Mouse (Mus musculus): Measurements from ENCODE around the gene Cox8a.

Gene Cox8a

DNA sequence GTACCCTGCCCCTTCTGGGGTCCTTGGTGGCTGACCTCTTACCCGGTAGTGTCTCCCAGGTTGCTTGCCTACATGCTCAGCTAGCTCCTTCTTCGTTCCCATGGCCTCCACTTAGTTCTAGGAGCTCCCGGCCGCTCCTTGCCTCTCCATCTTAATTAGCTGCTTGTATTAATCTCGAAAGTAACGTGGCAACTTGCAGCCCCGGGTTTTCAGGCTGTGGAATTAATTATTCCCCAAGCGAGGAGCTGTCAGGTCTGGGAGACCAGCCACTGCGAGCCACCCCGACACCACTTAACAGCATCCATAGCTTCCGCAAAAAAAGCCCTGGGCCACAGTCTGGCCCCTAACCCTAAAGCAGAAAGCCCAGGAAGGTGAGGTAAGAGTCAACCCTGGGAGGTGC, 34.0 kb downstream of the Cox8a start:
- DNase-seq = no peak

DNA sequence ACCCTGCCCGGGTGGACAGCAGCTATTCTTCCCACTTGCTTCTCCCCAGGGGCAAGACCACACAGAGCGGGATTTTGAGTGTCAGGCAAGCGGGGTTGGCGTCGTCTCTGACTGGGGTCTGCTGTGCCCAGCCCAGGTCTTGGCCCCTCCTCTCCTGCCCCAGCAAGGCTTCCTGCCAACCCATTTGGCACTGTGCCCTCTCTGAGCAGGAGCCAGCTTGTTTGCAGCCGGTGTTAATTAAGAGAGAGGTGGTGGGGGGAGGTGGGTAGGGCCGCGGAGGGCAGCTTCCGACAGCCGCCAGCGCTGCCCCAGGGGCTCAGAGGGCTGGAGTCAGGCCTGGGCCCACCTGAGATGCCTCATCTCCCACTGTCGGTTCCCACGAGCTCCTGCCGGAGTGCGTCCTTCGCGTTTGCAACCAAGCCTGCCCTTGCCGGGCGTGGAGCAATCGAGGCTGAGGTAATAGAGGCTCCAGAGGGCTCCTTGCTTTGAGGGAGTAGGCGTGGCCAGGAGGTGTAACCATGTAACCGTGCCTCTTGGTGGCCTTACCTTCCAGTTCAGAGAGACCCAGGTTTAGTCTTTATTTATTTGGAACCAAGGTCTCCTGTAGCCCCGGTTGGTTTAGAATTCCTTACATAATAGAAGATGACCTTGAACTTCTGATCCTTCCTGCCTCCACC, 35.0 kb downstream of the Cox8a start:
- DNase-seq = peak; percentile 61

DNA sequence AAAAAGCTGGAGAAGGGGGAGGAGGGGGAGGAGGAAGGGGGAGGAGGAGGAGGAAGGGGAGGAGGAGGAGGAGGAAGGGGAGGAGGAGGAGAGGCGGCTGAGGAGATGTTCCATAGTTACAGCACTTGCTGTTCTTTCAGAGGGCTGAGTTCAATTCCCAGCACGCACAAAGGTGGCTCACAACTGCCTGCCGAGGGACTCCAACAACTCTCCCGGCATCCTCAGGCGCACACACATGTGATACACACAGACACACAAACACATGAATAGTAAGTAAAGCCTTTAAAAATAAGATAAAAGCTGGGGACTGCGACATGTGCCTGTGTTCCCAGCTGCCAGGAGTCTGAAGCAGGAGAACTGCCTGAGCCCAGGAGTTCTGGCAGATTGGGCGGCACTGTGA, 35.9 kb downstream of the Cox8a start:
- DNase-seq = no peak

DNA sequence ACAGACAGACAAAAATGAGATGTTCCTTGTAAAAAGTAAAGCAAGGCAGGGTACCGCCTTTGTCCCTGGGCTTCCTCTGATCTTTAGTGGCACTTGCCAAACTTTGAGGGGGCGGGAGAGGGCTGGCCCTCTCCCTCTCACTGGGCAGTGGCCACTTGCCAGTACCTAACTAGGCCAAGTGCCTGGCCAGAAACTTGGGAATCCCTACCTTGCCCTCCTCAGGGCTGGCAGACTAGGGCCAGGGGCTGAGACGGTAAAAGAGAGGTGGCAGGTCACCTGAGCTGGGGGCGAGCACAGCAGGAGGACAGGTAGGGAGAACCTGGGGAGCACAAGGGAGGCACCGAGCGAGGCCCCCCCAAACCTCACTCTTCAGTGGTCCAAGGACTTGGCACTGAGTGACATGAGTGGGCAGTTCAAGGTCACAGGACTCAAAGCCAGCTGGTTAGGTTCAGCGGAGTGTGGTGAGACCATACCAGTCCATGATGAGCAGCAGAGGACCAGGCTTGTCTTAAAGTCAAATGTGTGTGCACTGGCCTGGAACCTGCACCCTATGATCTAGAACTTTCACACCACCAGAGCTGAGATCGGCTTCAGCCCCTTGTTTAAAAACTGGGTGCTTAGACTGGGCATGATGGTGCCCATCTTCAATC, 36.5 kb downstream of the Cox8a start:
- DNase-seq = no peak

DNA sequence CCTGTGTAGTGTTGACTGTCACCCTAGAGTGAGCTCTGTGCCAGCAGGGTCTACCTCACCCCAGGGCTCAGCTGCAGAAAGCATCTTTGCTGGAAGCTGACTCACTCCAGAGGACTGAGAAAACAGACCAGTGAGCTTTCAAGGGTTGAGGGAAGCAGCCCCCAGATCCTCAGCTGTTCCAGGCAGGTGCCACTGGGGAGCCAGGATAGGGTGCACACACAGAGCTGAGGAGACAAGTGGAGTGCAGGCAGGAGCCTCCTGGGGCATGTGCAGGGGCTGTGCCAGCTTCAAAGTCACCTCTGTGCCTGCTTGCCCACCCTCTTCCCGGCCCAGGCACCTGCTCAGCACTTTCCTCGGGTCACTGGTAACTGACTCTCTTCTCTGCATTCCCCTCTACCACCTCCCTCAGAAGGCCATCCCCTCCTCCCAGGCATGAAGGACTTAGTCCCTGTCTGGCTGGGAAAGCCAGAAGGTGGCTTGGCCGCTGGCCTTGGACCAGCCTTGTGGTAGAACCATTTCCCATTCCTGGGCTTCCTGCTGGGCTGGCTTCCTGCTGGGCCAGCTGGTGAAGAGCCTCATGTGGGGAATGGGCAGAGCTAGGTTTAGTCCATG, 38.5 kb downstream of the Cox8a start:
- DNase-seq = no peak

DNA sequence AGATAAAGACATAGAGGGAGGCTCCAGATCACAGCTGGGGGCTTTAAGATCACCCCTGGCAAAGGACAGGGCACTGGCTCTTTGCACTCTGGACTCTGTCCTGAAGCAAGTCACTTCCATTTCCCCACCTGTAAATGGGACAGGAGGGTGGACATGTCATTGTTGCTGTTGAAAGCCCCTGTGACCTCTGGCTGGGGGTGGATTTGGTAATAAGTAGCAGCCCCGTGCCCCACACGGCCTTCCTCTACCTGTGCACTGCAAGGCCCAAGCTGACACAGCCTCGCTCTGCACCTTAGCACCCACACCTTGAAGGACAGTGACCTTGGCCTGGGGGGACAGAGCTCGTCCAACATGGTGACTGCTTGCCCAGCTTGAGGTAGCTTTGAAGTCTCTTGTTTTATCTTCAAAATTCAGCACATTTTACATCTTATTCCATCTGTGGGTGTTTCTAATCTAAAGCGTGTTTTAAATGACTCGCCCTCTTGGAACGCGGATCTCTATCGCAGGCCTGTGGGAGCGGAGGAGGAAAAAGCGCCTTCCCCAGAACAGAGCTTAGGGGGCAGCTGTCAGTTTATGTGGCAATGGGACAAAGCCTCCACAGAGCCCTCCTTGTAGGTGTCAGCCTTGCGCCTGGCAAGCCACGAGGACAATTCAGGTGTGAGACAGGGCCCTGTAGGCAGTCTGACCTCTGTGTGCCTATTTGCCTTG, 39.5 kb downstream of the Cox8a start:
- no peak for DNase-seq

DNA sequence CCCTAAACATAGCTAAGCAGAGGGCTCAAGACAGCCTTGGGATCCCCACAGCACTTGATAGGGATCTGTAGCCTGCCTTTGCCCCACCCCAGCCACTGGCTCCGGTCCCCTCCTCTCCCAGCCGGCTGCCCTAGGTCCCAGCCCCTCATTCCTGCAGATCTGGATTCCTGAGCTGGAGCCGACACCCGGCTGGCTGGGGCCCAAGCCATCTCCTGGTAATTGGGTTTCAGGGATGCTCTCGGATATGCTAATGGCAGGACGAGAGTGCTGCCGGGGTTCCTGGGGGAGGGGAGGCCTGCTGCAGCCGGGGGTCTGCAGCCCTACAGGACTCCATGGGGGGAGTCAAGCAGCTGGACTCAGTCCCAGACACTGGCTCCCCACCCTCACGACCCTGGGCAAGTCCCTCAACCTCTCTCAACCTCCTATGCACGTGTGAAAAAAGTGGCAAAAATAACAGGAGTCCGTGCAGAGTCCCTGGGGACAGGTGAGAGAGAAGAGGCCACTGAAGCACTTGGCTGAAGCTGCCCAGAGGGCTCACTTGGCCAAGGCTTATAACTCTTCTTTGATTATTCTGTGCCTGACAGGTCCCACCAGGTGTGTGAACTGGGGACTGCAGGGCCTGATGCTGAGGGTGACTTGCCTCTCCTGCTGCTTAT, 41.2 kb downstream of the Cox8a start:
- no peak for DNase-seq

DNA sequence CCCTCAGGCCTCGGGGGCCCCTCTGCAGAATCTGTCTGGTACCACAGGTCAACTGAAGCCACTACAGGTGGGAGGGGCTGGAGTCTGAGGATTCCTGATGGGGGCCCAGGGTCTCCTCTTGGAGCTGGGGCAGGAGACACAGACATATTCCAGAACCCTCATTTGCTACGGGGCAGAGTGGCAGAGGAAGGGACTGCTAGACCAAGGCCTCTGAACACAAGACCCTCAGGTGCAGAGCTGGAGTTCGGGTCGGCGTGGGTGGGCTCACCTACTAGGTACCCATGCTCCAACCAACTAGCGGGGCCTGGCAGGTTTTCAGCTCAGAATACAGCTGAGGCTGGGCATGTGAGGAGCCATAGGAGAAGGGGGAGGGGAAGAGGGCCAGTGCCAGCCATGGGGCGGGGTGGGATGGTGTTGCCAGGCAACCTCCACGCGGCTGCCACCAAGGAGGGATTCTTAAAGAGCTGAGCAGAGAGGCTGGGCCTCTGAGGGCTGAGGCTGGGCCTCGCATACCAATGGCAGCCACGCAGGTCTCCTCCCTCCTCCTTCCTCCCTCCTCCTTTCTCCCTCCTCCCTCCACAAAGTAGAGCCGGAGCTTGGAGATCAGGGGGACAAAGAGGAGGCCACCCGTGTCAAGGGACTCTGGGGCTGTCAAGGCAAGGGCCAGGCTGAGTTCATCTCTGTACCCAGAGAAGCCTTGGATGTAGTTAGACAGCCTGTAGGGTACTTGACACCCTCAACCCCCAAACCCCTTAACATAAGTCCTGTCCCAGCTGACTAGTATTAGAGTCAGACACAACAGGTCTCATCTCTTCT, 45.2 kb downstream of the Cox8a start:
- DNase-seq = peak; percentile 30

DNA sequence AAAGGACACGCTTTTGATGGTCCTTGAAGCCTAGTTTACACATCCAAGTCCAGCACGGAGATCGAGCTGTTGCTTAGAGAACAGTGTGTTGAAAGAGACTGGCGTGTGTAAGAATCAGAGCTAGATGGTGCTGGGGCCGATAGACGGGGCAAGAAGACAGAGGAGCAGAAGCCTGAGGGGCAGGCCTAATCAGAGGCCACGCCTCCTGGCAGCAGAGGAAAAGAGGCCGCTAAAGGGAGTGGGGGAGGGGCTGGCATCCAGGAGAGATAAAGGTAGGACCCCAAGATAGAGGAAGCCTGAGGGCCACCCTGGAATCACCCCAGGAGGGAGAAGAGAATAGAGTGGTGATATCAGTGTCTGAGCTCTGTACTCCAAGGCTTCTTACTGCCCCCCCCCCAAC, 46.0 kb downstream of the Cox8a start:
- DNase-seq = no peak

DNA sequence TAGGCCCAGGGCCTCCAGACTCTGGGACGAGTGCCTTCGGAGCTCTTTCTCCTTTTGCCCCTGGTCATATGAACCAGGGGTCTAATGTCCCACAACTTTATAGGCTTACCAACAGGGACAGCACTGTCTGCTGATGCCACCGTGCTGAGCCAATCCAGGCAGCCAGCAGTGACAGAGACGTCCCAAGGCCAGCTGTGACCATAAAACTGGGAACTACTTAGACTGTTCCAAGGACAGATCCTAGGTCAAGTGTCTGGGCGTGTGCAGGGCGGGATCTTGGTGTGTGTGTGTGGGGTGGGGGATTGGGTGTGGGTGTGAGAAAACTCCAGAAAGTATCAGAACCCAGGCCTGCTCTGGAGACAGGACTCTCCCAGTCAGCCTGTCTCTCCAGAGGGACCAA, 46.5 kb downstream of the Cox8a start:
- no peak for DNase-seq

DNA sequence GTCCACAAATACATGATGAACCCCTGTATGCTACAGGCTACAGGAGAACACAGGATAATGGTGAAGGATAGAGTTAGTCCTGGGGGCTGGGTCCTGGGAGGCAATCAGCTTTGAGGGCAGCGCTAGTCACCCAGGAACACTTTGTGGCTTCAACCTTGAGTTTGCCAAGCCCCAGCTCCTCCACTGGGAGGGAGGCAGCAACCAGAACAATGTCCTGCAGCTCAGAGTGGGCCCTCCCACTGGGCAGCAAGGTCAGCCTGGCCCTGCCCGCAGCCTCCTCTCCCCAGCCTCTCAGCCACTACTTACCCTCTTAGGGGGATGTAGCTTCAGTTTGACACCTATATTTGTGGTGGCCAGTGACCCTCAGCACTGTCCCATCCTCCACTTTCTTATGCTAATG, 49.0 kb downstream of the Cox8a start:
- no peak for DNase-seq

DNA sequence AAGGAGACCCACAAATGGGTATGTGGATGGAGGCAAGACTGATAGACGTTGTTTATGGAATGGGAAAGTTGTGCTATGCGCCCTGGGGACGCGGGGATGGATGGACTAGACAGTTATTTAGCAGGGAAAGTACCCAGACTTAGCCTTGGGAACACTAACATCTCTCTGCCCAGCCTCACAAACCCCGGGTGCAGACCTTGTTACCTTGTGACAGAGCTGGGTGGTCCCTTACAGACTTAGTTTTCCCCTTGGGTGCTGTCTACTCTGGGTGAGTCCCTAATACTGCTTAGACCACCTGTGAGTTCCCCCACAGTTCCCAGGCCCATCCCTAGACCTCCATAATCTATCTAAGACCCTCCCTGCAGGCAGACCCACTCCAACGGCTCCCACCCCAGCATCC, 50.6 kb downstream of the Cox8a start:
- DNase-seq = no peak

DNA sequence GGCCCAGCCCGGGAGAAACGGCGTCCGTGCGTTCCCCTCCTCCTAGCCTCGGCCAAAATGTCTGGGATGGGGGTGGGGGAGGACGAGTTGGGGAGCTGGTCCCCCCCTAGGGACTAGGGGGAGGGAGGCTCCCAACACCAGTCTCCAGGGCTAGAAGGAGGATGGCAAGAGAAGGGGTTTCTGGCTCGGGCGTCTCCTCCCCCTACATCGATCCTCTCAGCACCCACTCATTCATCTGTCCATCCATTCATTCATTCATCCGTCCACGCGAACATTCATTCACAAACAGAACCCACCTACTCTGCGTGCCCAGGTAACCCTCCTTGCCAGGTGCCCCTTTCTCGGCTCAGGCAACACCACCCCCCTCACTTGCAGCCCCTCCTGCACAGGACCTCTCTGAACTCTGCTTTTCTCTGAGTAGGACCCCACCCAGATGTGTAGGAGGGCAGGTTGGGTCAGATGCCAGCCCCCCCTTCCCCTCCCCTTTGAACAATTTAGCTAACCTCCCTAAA, 51.2 kb downstream of the Cox8a start:
- no peak for DNase-seq

DNA sequence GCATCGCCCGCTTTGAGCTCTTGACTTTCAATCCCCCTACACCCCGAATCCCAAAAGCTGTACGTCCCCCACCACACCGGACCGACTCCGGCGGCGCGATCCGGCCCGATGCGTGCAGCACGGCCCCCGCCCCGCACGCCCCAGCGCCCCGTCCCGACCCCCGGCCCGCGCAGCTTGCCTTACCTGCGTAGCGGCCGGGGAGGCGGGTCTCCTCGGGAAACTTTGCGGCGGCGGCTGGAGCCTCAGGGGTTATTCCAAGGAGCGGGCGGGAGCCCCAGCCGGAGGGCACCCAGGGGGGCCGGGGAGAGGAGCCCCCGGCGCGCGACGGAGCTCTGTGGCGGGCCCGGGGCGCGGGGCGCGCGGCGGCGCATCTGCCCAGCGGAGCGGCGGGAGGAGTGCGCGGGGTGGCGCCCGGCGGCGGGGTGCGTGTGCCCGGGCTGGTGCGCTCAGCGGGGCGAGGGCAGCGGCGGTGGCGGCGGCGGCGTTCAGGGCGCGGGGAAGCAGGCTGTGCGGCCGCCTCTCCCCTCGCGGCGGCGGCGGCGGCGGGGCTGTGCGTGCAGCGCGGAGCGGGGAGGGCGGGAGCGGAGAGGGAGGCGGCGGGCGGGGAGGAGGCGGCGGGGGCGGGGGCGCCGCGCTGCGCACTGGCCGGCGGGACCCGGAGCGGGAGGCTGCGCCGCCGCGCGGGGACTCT, 51.8 kb downstream of the Cox8a start:
- DNase-seq = no peak

Measured in lung, postnatal 14 days (tissue).